Mouse (Mus musculus) midbrain, postnatal 0 days (tissue): Measurements from ENCODE around the gene Selenos. TPM values are rescaled to one million over a fixed set of nuclear protein-coding genes. Genes with fewer than 3 reads are reported as not detected.

ENCODE experiments used
- ATAC-seq: fragments of 200-750 bp; cut with Nextera tagmentation; 2 replicates; pipeline ENCODE4 v1.8.0; 2017; ENCODE audit warnings: moderate number of reproducible peaks, mild to moderate bottlenecking, moderate TSS enrichment, moderate library complexity; ENCODE audit not compliant: low FRiP score
- DNase-seq: peaks from one replicate; pipeline ENCODE4 v3.0.0-alpha.2; 2015; ENCODE audit warnings: low spot score
- H3K27ac ChIP-seq: fragments of 300-500 bp; sonication (generic); 2 replicates; pipeline ENCODE4 v1.5.1; 2014; ENCODE audit warnings: low read depth, mild to moderate bottlenecking, low read length, mixed read lengths
- H3K27me3 ChIP-seq: fragments of 300-500 bp; sonication (generic); 2 replicates; pipeline ENCODE4 v1.6.1; 2014; ENCODE audit warnings: low read length, control low read depth, mixed read lengths; ENCODE audit not compliant: insufficient read depth
- H3K36me3 ChIP-seq: fragments of 300-500 bp; sonication (generic); 2 replicates; pipeline ENCODE4 v1.6.1; 2014; ENCODE audit warnings: low read length, control low read depth, mixed read lengths; ENCODE audit not compliant: insufficient read depth
- H3K4me1 ChIP-seq: fragments of 300-500 bp; sonication (generic); 2 replicates; pipeline ENCODE4 v1.6.1; 2014; ENCODE audit warnings: mild to moderate bottlenecking, control low read depth, antibody characterized with exemption, low read length, mixed read lengths; ENCODE audit not compliant: insufficient read depth
- H3K4me2 ChIP-seq: fragments of 300-500 bp; sonication (generic); 2 replicates; pipeline ENCODE4 v1.6.1; 2014; ENCODE audit warnings: low read depth, mild to moderate bottlenecking, low read length, mixed read lengths; ENCODE audit not compliant: poor library complexity, severe bottlenecking
- H3K4me3 ChIP-seq: fragments of 300-500 bp; sonication (generic); 2 replicates; pipeline ENCODE4 v1.5.1; 2014; ENCODE audit warnings: low read depth, mild to moderate bottlenecking, low read length, moderate library complexity
- H3K9ac ChIP-seq: fragments of 300-500 bp; sonication (generic); replicated peaks from 2 replicates; pipeline ENCODE4 v1.6.1; 2014; ENCODE audit warnings: mild to moderate bottlenecking, low read length, moderate library complexity, mixed read lengths; ENCODE audit not compliant: poor library complexity, severe bottlenecking
- H3K9me3 ChIP-seq: fragments of 300-500 bp; sonication (generic); 2 replicates; pipeline ENCODE4 v1.6.1; 2016; ENCODE audit warnings: low read length, control low read depth
- CTCF ChIP-seq: IDR thresholded peaks from 2 replicates; pipeline ENCODE4 v1.5.1; 2016; ENCODE audit warnings: antibody characterized with exemption, mild to moderate bottlenecking
- WGBS: fragments of 180-500 bp; shearing (Covaris S2); extraction: QIAGEN DNeasy Blood & Tissue Kit; methylation state at CpG from one replicate; pipeline ENCODE4 v1.1.7; 2014; 5-methylcytosine and 5-hydroxymethylcytosine counted together
- polyA plus RNA-seq: library from polyadenylated mRNA; unstranded; fragments of >200 nt; fragmentation: Nextera tagmentation; extraction: Ambion mirVana; gene quantifications from 2 replicates; pipeline ENCODE4 v1.2.1, GENCODE M21; 2015
- total RNA-seq: library from RNA; depleted of rRNA; stranded (reverse); fragments of >200 nt; gene quantifications from 2 replicates; pipeline ENCODE4 v1.2.3, GENCODE M21; 2014

Gene Selenos
- total and polyA plus RNA-seq, 2 experiments from 2014 or later, result 24.1 to 125 TPM

GRCm38 (mm10) chr7:66109855-66110635 lies 30.6 kb downstream of the Selenos start:
- H3K4me1 ChIP-seq, result peaks cover 4% of the 10 kb centered on the region; the same call in 1 of the 2 replicates
- H3K36me3 ChIP-seq, result no peaks in the 10 kb centered on the region
- no peak for TF ChIP-seq CTCF
- peak; percentile 48 for DNase-seq
- peak overlapping the region; percentile 93 for H3K9ac ChIP-seq
- H3K4me3 ChIP-seq, result peak overlapping the region; percentile 92
- no peaks in the 10 kb centered on the region for H3K27me3 ChIP-seq
- peak overlapping the region; percentile 91 for H3K27ac ChIP-seq
- under 1% methylated on average over 36 of the region's 77 CpGs for WGBS
- H3K4me2 ChIP-seq, result peak overlapping the region; percentile 92
- H3K9me3 ChIP-seq, result no peaks in the 10 kb centered on the region
- ATAC-seq, result peak; percentile 71

- 2% methylated on average over 10 of the region's 10 CpGs for WGBS
Observed at GRCm38 (mm10) chr7:66110636-66111112, 31.2 kb downstream of the Selenos start.

GRCm38 (mm10) chr7:66111211-66111610 lies 31.8 kb downstream of the Selenos start:
- peak overlapping the region; percentile 91; the same call in 1 of the 2 replicates for H3K27ac ChIP-seq
- H3K4me3 ChIP-seq, result peak overlapping the region; percentile 92
- ATAC-seq (no peak), DNase-seq (no peak)
- H3K4me2 ChIP-seq, result peak overlapping the region; percentile 92
- peaks cover 4% of the 10 kb centered on the region; the same call in 1 of the 2 replicates for H3K4me1 ChIP-seq
- WGBS, result 52% methylated on average over 10 of the region's 10 CpGs
- no peaks in the 10 kb centered on the region for H3K36me3 ChIP-seq
- no peaks in the 10 kb centered on the region for H3K27me3 ChIP-seq
- H3K9ac ChIP-seq, result 0 out of 2 replicates have a peak overlapping the region, but pooled peaks have one; percentile 93
- TF ChIP-seq CTCF, result no peak
- H3K9me3 ChIP-seq, result no peaks in the 10 kb centered on the region

More at GRCm38 (mm10) chr7:66110636-66111112, 31.2 kb downstream of the Selenos start:
- H3K4me1 ChIP-seq, result peaks cover 4% of the 10 kb centered on the region; the same call in 1 of the 2 replicates
- H3K9me3 ChIP-seq, result no peaks in the 10 kb centered on the region
- peak overlapping the region; percentile 92 for H3K4me3 ChIP-seq
- peak overlapping the region; percentile 93 for H3K9ac ChIP-seq
- H3K4me2 ChIP-seq, result peak overlapping the region; percentile 92
- peak; percentile 31 for DNase-seq
- no peaks in the 10 kb centered on the region for H3K27me3 ChIP-seq
- H3K36me3 ChIP-seq, result no peaks in the 10 kb centered on the region
- peak overlapping the region; percentile 91 for H3K27ac ChIP-seq
- TF ChIP-seq CTCF, result no peak
- ATAC-seq, result no peak

GRCm38 (mm10) chr7:66113561-66113960 lies 34.1 kb downstream of the Selenos start:
- H3K27ac ChIP-seq, result no peak overlapping the region
- no peaks in the 10 kb centered on the region for H3K9me3 ChIP-seq
- H3K4me2 ChIP-seq, result no peak overlapping the region
- DNase-seq (no peak), ATAC-seq (no peak)
- no peak overlapping the region for H3K9ac ChIP-seq
- H3K27me3 ChIP-seq, result no peaks in the 10 kb centered on the region
- H3K4me3 ChIP-seq, result no peak overlapping the region
- no peaks in the 10 kb centered on the region for H3K36me3 ChIP-seq
- 84% methylated on average over 3 of the region's 3 CpGs for WGBS
- peaks cover 4% of the 10 kb centered on the region; the same call in 1 of the 2 replicates for H3K4me1 ChIP-seq
- no peak for TF ChIP-seq CTCF

GRCm38 (mm10) chr7:66115821-66116343 lies 36.4 kb downstream of the Selenos start:
- Histone ChIP-seq H3K36me3 (no peaks in the 10 kb centered on the region), H3K27ac (no peak overlapping the region), H3K4me3 (no peak overlapping the region), H3K9ac (no peak overlapping the region), H3K4me1 (peaks cover 4% of the 10 kb centered on the region; the same call in 1 of the 2 replicates), H3K9me3 (no peaks in the 10 kb centered on the region), H3K27me3 (no peaks in the 10 kb centered on the region), H3K4me2 (no peak overlapping the region)
- DNase-seq, result no peak
- 86% methylated on average over 11 of the region's 11 CpGs for WGBS
- TF ChIP-seq CTCF, result no peak
- no peak for ATAC-seq
